Mouse (Mus musculus) megakaryocyte progenitor cell, adult 5-6 weeks (primary cell): Measurements from ENCODE around the gene Iqck. TPM values are rescaled to one million over a fixed set of nuclear protein-coding genes. Genes with fewer than 3 reads are reported as not detected.

Experiments used
- ATAC-seq: replicated peaks from 2 replicates; pipeline ENCODE4 v1.8.0; 2016; ENCODE audit warnings: mild to moderate bottlenecking, moderate TSS enrichment, inconsistent platforms; ENCODE audit not compliant: poor library complexity
- total RNA-seq, 2 experiments: library from RNA; stranded (forward) in 1 of 2; stranded (reverse) in 1 of 2; fragments of 157-497, 149-512 nt in 1 of 2; fragments of 200-1000 nt in 1 of 2; gene quantifications; 2 replicates each; pipeline versions ENCODE4 v1.2.3 to v1.2.4; 2015 to 2017

Iqck gene
- total RNA-seq, 2 experiments from 2014 or later, result 0.07 to 1.2 TPM

DNA sequence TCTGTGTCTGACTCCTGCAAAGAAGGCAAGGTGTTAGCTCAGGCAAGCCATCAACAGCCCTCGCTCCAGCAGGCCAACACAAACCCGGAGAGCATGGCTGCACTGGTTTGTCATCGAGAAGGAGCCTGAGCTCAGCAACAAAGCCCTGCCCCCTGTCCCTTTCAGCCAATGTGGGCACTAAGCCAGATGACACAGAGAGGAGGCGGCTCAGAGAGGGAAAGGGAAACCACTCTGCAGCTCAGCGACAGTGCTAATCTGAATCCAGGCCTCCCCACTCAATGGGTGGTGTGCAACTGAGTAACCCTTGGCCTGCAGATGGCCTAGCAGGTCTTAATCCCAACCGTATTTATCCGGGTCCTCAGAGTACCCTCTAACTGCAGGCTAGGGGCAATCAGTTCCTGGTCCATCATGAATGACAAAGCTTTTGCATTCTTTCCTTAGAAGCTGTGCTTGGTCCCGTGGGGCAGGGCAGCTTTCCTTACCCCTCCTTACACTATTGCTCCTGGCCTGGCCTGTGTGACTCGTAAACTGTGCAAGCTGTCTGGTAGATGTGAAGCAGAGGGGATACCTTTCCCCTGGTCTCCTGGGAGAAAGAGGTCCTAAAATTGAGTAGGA lies 4.8 kb upstream of the Iqck start:
- ATAC-seq, result 0 out of 2 replicates have a peak, but pooled peaks have one; percentile 9

DNA sequence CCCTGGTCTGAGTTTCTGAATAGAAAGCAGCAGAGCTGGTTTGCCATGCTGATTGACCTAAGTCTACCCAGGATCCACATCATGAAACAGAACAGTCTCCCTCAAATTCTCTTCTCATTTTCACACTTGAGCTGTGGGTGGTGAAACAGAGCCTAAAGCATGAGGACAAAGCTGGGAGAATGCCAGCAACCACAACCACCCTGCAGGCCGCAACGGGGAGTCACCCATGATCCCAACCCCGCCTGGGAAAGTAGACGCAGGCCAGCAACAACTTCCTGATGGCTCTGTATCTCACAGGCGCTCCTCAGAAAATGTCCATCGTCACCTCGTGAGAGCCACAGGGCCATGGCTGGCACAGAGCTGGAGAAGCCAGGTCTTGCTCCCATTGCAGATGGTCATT lies 4.0 kb upstream of the Iqck start:
- peak; percentile 36 for ATAC-seq

DNA sequence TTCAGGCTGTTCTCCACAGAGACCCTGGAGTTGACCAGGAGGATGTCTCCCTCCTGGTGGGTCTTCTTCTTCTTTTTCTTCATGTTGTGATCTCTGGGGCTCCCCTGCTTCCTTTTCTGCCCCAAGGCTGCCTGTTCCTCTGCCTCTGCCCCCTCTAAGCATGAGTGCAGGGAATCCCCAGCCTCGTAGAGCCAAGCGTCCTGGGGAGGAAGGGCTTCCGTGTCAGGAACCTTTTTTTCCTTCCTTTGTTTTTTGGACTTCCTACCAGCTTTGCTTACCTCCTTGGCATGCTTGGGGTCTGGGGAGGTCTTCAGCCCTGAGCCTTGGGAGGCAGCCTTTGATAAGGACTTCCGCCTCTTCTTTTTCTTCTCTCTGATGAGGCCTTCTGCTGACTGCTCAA lies 2.9 kb upstream of the Iqck start:
- ATAC-seq, result no peak

DNA sequence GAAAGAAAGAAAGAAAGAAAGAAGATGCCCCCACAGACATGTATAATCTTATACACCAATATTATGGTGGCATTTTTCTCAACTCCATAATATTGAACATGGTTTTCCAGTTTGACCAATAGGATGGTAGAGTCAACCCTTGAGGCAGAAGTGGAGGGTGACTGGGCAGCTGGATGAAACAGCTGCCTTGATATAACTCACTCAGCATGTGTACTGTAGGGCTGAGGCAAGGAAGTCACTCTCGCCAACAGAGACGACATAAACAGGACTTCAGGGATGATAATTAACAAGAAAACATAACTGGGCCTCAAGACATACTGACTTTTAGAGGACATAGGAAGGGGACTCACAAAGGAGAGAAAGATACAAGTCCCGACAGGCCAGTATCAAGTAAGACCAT lies 946 bp upstream of the Iqck start:
- ATAC-seq, result no peak

DNA sequence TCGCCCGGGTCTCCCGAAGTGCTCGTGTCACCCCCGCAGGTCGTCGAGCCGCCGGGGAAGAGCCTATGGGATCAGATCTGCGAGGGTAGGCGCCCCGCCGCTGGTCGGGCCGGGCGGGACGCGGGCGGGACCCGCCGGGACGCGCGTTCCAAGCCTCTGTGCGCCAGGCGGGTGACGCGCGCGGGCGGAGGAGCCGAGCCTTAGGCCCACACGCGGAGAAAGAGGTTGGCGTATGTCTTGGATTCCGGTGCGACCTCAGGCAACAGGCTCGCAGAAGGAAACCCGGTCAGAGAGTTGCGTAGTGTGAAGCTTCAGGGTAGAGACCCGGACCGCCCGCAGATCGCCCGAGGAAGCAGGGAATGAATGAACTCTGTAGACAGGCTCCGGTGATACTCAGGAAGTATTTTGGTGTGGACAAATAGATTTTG lies 339 bp downstream of the Iqck start, which contains the start of gene Knop1:
Gene Knop1 (minus strand): TSS at position 378 of the 428 bp plus-strand sequence.
- peak; percentile 32 for ATAC-seq

DNA sequence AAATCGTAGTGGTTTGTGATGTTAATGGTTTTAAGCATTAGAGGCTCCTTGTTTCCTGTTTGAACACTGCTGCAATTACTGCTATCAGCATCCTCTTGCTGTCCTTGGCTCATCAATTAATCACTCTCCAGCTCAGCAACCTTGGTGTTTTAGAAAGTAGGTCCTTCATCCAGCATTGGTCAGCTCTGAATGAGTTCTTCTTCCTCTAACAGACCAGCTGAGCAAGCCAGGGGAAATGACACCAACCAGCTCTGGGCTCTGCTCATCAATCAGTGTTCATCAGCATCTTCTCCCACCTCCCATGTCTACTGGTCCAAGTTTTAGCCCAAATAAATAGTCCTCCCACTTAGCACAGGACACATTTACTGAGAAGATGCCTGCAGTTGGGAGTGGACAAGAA lies 3.1 kb downstream of the Iqck start:
- ATAC-seq, result no peak

DNA sequence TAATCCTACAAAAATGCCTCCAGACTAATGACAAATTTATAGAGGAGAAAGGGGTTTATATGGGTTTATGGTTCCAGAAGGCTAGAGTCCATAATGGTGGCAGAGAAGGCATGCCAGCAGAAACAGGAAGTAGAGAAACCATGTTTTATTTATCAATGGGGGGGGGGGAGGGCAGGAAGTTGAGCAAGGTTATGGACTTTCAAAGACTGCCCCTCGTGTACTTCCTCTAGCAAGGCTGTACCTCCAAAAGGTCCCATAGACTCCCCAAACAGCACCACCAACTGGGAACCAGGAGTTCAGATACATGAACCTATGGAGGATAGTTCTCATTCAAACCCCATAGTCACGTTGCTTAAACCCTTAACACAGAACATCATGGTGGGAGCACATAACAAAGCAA lies 9.8 kb downstream of the Iqck start:
- ATAC-seq, result peak; percentile 80

DNA sequence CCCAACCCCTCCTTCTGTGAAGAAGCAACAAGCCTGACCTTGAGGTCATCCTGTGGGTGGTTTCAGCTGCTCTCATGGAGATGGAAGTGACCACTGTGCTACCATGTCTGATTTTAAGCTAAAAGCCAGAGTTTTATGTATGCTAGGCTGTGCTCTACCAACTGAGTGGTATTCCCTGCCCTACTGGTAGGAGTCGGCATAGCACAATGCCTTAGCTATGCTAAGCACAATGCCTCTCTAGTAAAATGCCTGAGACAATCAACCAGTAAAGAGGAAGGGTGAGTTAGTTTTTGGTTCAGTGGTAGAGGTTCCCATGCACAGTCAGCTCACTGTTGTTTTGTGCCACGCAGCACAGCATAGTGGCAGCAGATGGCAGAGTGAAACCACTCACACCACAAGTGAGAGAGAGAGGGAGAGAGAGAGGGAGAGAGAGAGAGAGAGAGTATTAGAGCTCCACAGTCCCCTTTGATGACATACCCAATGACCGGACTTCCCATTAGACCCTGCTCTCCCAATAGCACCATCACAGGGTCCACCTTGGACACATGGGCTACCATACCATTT lies 24.0 kb downstream of the Iqck start:
- ATAC-seq, result peak; percentile 44

DNA sequence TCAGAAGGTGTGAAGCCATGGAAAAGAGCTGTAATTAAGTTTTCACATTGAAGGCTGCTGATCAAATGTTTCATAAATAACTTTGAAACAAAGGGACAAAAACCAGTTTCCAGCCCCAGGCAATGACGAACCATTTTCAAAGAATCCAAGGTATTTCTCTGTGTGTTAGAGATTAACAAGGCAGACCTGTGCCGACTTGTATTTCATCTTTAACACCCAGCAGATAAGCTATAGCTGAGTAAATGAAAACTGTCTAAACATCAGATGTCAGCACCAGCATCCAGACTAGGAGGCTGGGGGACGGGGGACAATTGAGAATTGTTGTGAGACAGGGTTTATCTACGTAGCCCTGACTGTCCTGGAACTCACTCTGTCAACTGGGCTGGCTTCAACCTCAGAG lies 28.4 kb downstream of the Iqck start:
- ATAC-seq, result no peak

DNA sequence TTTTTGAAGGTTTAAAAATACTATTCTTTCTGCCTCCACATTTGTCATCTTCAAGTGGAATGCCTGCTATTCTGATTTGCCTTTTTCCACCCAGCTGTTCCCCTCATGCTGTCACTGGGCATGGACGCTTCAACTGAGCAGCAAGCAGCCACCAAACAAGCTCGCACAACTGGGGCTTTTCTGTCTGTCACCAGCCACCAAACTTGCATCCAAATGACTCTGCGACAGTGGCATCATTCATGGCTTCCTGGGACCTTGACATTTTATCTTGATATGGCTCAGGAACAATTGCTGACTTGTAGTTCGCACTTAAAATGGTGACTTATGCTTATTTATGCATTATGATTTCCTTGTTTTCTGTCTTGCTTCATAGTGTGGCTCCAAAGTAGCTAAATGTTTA lies 29.4 kb downstream of the Iqck start:
- ATAC-seq, result no peak

DNA sequence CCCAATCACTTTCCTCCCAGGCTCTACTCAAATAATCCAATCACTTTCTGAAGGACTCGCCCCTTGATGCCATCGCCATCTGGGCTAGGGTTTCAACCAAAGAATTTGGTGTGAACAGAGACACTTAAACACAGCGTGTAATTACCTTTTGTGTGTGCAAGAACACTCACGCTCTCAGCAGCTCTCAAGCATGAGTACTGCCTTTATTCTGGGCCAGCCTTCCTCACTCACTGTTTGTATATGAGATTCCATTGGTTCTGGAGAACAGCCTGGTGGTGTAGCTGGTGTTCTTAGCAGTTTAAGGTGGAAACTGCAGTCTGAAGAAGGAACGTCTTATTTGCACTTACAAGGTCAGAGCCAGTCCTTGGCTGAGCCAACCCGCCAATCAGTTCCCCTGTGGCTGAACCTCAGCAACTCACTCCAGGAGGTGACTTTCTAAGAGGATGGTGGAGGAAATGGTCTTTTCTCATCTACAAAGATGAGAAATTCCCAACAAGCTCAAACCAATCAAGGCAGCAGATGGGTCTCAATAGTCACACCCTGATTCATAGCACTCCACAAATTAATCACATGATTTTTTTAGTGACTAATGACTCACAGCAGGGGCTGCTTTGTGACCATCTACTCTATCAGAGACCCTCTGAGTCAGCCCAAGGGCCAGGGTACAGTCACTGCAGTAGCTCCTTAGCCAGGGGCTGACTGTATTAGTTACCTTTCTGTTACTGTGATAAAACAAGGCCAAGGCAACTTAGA lies 31.9 kb downstream of the Iqck start:
- ATAC-seq, result no peak

DNA sequence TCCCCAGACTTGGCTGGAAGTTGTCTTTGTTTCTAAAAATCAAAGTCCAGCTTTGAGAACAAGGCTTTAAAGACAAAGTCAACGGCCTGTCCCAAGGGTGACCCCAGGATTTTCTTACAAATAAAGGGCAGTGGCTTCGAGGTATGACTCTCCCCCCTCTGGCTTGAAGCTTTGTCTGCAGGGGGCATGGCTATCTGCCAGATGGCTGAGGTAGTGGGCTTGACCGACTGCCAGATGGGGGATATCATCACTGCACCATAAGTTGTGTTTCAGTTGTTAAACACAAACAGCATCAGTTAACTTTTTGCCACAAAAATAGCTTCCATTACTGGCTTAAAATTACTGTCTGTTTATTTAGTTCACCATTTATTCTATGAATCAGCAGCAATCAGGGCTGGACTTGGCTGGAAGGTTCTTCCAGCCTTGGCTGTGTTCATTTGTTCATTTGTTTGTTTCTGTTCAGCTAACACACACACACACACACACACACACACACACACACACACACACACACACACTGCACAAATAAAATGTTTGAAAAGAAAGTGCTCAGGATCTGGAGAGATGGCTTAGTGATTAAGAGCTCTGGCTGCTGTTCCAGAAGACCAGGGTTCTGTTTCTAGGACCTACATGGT lies 33.6 kb downstream of the Iqck start:
- no peak for ATAC-seq

DNA sequence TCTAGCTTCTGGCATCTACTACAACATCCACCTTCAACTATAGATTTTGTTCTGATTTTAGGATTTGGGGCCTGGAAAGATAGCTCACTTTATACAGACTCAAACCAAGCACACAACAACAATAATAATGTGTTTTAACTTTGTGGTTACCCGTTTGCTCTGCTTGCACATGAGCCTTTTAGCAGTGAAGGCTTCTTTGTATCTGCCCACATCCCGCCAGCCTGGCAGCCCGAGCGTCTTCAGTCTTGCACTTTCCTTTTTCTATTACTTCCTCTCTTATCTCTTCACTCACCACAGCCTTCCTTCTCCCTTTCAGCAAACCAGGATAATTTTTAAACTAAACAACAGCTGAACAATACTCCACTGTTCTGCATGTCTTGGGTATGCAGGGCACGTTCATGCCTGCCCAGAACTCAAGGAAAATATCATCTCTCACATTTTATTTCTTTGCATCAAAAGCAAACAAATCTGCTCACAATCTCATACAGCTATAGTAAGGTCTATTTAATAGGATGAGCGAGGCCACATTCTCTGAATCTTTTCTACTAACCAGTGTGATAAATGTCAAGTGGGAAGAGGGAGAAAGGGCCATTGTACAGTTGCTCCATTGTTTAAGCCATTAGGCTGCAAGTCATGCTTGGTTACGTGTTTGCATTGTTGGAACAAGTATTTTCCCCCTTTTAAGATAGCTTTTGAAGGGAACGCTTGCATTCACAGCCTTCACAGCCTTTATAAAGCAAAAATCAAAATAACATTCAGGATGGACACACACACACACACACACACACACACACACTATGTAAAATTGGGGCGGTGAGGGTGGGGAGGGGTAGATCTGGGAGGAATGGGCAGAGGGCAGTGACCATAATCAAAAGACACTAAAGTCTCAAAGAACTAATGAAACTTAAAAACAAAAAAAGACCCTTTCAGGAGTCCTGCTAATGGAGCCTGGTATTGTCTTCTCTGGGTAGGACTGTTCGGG lies 40.2 kb downstream of the Iqck start:
- no peak for ATAC-seq

DNA sequence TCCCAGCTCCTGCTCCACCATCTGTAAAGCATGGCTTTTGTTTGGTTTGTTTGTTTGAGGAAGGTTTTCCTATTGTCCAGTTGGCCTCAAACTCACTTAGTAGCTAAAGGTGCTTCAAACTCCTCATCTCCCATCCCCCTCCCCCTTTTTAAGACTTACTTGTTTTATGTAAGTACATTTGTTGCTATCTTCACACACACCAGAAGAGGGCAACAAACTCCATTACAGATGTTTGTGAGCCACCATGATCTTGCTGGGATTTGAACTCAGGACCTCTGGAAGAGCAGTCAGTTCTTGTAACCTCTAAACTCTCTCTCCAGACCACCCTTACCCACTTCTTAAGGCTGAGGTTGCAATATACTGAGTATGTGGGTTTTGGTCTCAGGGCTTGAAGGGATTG lies 42.5 kb downstream of the Iqck start:
- no peak for ATAC-seq

DNA sequence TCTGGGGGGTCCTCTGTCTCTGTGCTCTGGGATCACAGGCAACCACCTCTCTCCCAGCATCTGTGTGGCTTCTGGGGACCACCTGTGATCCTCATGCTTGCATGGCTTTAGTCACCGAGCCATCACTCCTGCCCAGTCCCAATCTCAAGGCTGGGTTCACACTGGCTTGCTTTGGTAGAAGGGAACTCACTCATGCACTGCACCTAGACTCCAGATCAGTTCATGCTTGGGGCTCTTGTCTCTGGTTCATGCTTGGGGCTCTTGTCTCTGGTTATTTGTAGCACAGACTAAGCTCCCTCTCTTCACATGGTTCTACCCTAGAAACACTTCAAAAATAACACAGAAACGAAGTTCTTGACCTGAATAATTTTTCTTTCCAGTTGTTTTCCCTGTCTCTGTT lies 44.5 kb downstream of the Iqck start:
- no peak for ATAC-seq

DNA sequence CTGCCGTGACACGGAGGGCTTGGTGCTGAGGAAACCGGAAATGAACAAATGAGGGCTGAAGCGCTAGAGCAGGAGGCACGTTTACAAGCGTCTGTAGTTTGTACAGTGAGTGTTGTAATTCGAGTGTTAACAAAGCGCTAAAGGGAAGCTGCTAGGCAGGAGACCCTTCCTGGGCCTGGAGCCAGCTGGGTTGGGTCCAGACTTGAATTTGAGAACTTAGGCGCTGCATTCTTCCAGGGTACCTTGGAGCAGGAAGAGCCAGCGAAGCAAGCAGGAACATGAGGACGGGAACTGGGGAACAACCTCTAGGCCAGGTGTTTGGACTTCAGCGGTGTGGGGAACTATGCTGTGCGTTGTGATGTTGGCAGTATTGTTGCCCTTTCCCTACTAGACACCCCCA lies 47.4 kb downstream of the Iqck start:
- ATAC-seq, result peak; percentile 81

DNA sequence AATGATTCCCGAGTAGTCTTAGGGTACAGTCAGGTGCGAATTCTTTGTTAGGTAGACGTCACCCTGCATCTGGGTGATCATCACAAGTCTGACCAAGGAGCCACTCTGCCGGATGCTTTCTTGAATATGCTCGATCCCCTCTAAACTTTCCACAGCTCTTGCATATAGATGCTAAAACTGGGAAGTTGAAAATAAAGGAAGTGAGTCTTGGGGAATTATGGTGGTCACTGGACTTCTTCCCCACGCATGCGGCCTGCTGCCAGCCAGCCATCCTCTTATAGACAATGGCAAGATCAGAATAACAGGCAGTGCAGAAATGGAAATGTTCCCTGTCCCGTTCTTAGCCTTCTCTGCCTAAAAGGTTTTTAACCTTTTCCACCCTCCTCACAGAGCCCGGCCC lies 48.3 kb downstream of the Iqck start:
- ATAC-seq, result peak; percentile 47

DNA sequence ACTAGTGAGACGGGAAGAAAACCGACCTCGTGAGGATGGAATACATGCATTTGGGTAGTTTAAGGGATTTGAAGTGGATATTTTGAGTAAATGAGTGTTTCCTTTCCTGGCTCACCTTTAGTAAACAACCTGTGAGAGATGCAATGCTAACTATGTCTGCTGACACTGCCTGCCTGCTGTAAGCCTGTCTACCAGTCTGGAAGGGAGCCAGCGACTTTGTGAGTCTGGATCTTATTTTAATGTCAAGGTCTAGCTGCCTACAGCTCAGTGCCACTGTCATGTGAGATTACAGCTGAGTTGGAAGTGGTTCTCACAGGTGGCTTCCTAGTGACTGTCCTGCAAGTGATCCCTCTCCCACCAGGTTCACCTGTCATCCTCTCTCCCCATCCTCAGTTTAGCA lies 49.0 kb downstream of the Iqck start:
- ATAC-seq, result no peak

DNA sequence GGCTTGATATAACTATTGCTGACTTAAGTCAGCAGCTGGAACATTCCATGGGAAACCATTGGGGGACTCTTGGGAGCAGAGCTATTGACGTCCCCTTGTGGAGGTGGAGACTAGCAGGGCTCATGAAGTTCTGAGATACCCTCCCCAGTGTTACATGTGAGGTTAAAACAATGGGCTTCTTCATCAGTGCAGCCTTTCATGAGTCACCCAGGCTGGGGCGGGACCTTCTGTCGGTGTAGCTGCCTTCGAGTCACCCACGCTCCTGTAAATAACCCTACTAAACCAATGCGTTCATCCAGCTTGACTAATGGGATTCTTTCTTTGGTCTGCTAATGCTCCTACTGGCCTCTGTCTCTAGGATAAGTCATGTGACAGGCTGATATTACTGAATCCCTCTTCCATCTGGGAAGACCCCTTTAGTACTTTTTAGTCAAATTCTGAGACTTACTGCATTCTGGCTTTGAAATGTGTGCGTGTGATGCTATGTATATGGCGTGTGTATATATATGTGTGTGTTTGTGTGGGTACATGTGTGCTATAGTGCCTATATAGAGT lies 53.5 kb downstream of the Iqck start:
- no peak for ATAC-seq

DNA sequence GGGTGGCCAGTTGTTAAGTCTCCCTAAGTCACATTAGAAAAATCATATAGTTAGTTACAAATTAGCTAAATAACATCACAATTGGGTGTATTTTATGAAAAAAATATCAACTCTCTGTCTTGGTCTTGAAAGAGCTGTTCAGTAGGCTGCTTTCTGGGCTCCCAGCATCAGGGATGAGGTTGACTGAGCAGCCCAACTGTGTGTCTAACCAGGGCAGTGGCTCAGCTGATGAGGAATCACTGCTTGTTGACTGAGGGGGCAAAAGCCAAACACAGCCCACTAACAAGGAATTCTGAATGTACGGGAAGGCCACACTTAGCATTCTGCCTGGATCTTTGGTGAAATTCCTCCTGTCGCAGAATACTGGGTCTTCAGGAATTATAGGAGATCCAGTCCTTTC lies 54.9 kb downstream of the Iqck start:
- ATAC-seq, result no peak
